Mouse (Mus musculus): Measurements from ENCODE around the gene Atp13a3.

DNA sequence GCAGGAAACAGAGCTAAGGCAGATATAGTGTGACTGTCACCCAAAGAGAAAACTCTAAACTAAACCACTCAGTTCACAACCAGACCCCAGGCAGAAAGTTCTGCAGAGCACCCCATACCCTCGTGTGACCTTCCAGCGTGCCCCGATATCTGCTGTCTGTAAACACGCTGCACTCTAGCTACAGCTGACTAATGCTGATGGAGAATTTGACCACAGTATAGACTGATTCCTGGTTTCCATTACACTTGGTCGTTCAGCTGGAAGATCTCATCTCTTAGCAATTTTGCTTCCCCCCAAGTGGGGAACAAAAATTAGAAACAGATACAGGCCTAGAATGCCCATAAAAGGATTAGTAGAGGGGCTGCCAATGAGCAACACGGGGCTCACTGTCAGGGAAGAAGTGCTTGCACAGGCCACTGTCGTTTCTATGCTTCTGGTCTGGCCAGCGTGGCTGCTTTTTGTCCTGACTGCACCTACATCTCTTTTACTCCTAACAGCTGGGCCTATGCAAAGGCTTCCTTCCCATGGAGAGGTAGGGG lies 134.5 kb downstream of the Atp13a3 start:
- TF ChIP-seq CTCF (IDR thresholded peaks at IDR 0.05; ENCODE audit: low read depth, low read length) (no peak), EP300 (IDR thresholded peaks at IDR 0.05; ENCODE audit: insufficient read depth, low read depth, low read length) (no peak), POLR2A (IDR thresholded peaks at IDR 0.05; ENCODE audit: insufficient read depth, low read length) (no peak)
